Mouse (Mus musculus) erythroid progenitor cell, adult 5-6 weeks (primary cell): ENCODE data around the gene Adamts17. TPM values are rescaled to one million over a fixed set of nuclear protein-coding genes. Genes with fewer than 3 reads are reported as not detected.

ENCODE experiments used
- ATAC-seq: replicated peaks from 2 replicates; pipeline ENCODE4 v1.8.0; 2016; ENCODE audit warnings: moderate number of reproducible peaks, mild to moderate bottlenecking, moderate TSS enrichment, inconsistent platforms; ENCODE audit not compliant: poor library complexity, low FRiP score, severe bottlenecking
- total RNA-seq, 2 experiments: library from RNA; stranded (forward) in 1 of 2; stranded (reverse) in 1 of 2; fragments of 150-400 nt in 1 of 2; fragments of 186-747, 209-891 nt in 1 of 2; gene quantifications; 2 replicates each; pipeline versions ENCODE4 v1.2.3 to v1.2.4; 2015 to 2017; ENCODE audit warnings: low replicate concordance in 2 of 2

The Adamts17 gene
- total RNA-seq, 2 experiments from 2014 or later = not detected

GRCm38 (mm10) chr7:66842021-66842420 lies 2.5 kb downstream of the Adamts17 start:
- ATAC-seq = no peak

- no peak for ATAC-seq
Observed at GRCm38 (mm10) chr7:66843846-66844245, 4.3 kb downstream of the Adamts17 start.

GRCm38 (mm10) chr7:66846582-66846981 lies 7.0 kb downstream of the Adamts17 start:
- ATAC-seq = no peak

GRCm38 (mm10) chr7:66847299-66847698 lies 7.8 kb downstream of the Adamts17 start:
- ATAC-seq = no peak

- ATAC-seq = no peak
Observed at GRCm38 (mm10) chr7:66849316-66849715, 9.8 kb downstream of the Adamts17 start.

- no peak for ATAC-seq
Observed at GRCm38 (mm10) chr7:66852164-66852563, 12.6 kb downstream of the Adamts17 start.

GRCm38 (mm10) chr7:66857610-66858009 lies 18.1 kb downstream of the Adamts17 start:
- no peak for ATAC-seq

- no peak for ATAC-seq
Observed at GRCm38 (mm10) chr7:66858247-66859075, 18.9 kb downstream of the Adamts17 start.

- ATAC-seq = no peak
Observed at GRCm38 (mm10) chr7:66859220-66859619, 19.7 kb downstream of the Adamts17 start.

- ATAC-seq = no peak
Observed at GRCm38 (mm10) chr7:66866944-66867718, 27.6 kb downstream of the Adamts17 start.

- ATAC-seq = no peak
Observed at GRCm38 (mm10) chr7:66867719-66868501, 28.4 kb downstream of the Adamts17 start.

GRCm38 (mm10) chr7:66871520-66871919 lies 32.0 kb downstream of the Adamts17 start:
- no peak for ATAC-seq

- ATAC-seq = no peak
Observed at GRCm38 (mm10) chr7:66871940-66872511, 32.5 kb downstream of the Adamts17 start.

GRCm38 (mm10) chr7:66873235-66873634 lies 33.7 kb downstream of the Adamts17 start:
- no peak for ATAC-seq

GRCm38 (mm10) chr7:66891431-66891830 lies 51.9 kb downstream of the Adamts17 start:
- ATAC-seq = no peak

- ATAC-seq = no peak
Observed at GRCm38 (mm10) chr7:66892096-66892495, 52.6 kb downstream of the Adamts17 start.

GRCm38 (mm10) chr7:66902376-66902775 lies 62.8 kb downstream of the Adamts17 start:
- ATAC-seq = no peak

- ATAC-seq = no peak
Observed at GRCm38 (mm10) chr7:66903014-66903413, 63.5 kb downstream of the Adamts17 start.

- ATAC-seq = no peak
Observed at GRCm38 (mm10) chr7:66905941-66906340, 66.4 kb downstream of the Adamts17 start.

GRCm38 (mm10) chr7:66912866-66913265 lies 73.3 kb downstream of the Adamts17 start:
- no peak for ATAC-seq
